Mouse (Mus musculus) layer of hippocampus, adult 2 months (tissue): Measurements from ENCODE around the gene Cox4i1. TPM values are rescaled to one million over a fixed set of nuclear protein-coding genes. Genes with fewer than 3 reads are reported as not detected.

Source experiments
- DNase-seq, 2 experiments: peaks; one replicate each; pipeline ENCODE4 v3.0.0; 2022; ENCODE audit warnings: low spot score in 2 of 2
- H3K27ac ChIP-seq: fragments of 200-600 bp; 2 replicates; pipeline ENCODE4 v1.8.1; 2022
- H3K4me3 ChIP-seq: fragments of 200-600 bp; 2 replicates; pipeline ENCODE4 v1.8.1; 2022; ENCODE audit warnings: mild to moderate bottlenecking
- CTCF ChIP-seq: fragments of 200-600 bp; conservative IDR thresholded peaks from 2 replicates; pipeline ENCODE4 v1.8.1; 2022; ENCODE audit warnings: antibody characterized with exemption, mild to moderate bottlenecking, moderate library complexity
- total RNA-seq, 2 experiments: library from RNA; stranded (reverse); gene quantifications; 2 replicates each; pipeline ENCODE4 v1.2.3; 2021

Cox4i1 gene
- total RNA-seq, 2 experiments from 2014 or later = 991 to 1,040 TPM

- Histone ChIP-seq H3K27ac (0 out of 2 replicates have a peak overlapping the region, but pooled peaks have one; percentile 28), H3K4me3 (no peak overlapping the region)
- DNase-seq = no peak
- no peak for TF ChIP-seq CTCF
These were observed 17.6 kb downstream of the Cox4i1 start for GRCm38 (mm10) chr8:120685591-120685990.

GRCm38 (mm10) chr8:120686051-120686450 lies 18.0 kb downstream of the Cox4i1 start:
- no peak for DNase-seq
- TF ChIP-seq CTCF = no peak
- Histone ChIP-seq H3K4me3 (no peak overlapping the region), H3K27ac (0 out of 2 replicates have a peak overlapping the region, but pooled peaks have one; percentile 28)

- DNase-seq = no peak
- no peak overlapping the region for H3K4me3 ChIP-seq
- no peak overlapping the region for H3K27ac ChIP-seq
- no peak for TF ChIP-seq CTCF
These were observed 18.6 kb downstream of the Cox4i1 start for GRCm38 (mm10) chr8:120686576-120686975.

GRCm38 (mm10) chr8:120687786-120688185 lies 19.8 kb downstream of the Cox4i1 start:
- no peak for TF ChIP-seq CTCF
- no peak for DNase-seq
- Histone ChIP-seq H3K4me3 (no peak overlapping the region), H3K27ac (no peak overlapping the region)

GRCm38 (mm10) chr8:120688511-120688910 lies 20.5 kb downstream of the Cox4i1 start:
- no peak for TF ChIP-seq CTCF
- no peak overlapping the region for H3K4me3 ChIP-seq
- DNase-seq = no peak
- no peak overlapping the region for H3K27ac ChIP-seq

GRCm38 (mm10) chr8:120692934-120693333 lies 24.9 kb downstream of the Cox4i1 start:
- no peak overlapping the region for H3K4me3 ChIP-seq
- DNase-seq = no peak
- H3K27ac ChIP-seq = no peak overlapping the region
- TF ChIP-seq CTCF = no peak

- Histone ChIP-seq H3K27ac (no peak overlapping the region), H3K4me3 (no peak overlapping the region)
- no peak for DNase-seq
- TF ChIP-seq CTCF = no peak
These were observed 26.0 kb downstream of the Cox4i1 start for GRCm38 (mm10) chr8:120693861-120694493.

- H3K4me3 ChIP-seq = no peak overlapping the region
- TF ChIP-seq CTCF = no peak
- peak overlapping the region; percentile 36; the same call in 1 of the 2 replicates for H3K27ac ChIP-seq
- DNase-seq = no peak
These were observed 28.6 kb downstream of the Cox4i1 start for GRCm38 (mm10) chr8:120696401-120697153.

- H3K4me3 ChIP-seq = no peak overlapping the region
- no peak for DNase-seq
- TF ChIP-seq CTCF = no peak
- peak overlapping the region; percentile 36 for H3K27ac ChIP-seq
These were observed 29.3 kb downstream of the Cox4i1 start for GRCm38 (mm10) chr8:120697154-120697978.

- TF ChIP-seq CTCF = peak; percentile 64
- peak overlapping the region; percentile 39; the same call in 1 of the 2 replicates for H3K27ac ChIP-seq
- no peak for DNase-seq
These were observed 29.9 kb downstream of the Cox4i1 start for GRCm38 (mm10) chr8:120697979-120698272.

GRCm38 (mm10) chr8:120698426-120698825 lies 30.4 kb downstream of the Cox4i1 start:
- Histone ChIP-seq H3K27ac (peak overlapping the region; percentile 39; the same call in 1 of the 2 replicates), H3K4me3 (no peak overlapping the region)
- DNase-seq = no peak
- no peak for TF ChIP-seq CTCF

More at GRCm38 (mm10) chr8:120697979-120698272, 29.9 kb downstream of the Cox4i1 start:
- no peak overlapping the region for H3K4me3 ChIP-seq

- no peak for TF ChIP-seq CTCF
- Histone ChIP-seq H3K27ac (peak overlapping the region; percentile 39; the same call in 1 of the 2 replicates), H3K4me3 (no peak overlapping the region)
- DNase-seq = no peak
These were observed 31.1 kb downstream of the Cox4i1 start for GRCm38 (mm10) chr8:120699079-120699478.

- Histone ChIP-seq H3K27ac (no peak overlapping the region; the same call in 1 of the 2 replicates), H3K4me3 (no peak overlapping the region)
- no peak for TF ChIP-seq CTCF
- no peak for DNase-seq
These were observed 31.5 kb downstream of the Cox4i1 start for GRCm38 (mm10) chr8:120699565-120699964.
